Comparison of ENCODE assay signal across 8 mouse cellular contexts in genomic region chr17:45733735-45734301, GRCm38 (mm10). TPM values are rescaled to one million over a fixed set of nuclear protein-coding genes. Genes with fewer than 3 reads are reported as not detected.
A peak's percentile ranks its signal among the peaks of the same experiment; 100 is the strongest.
DNase-seq lines count a peak whose midpoint lies in the region; ATAC-seq and TF ChIP-seq lines count a peak whose summit lies in the region.

Gene 1600014C23Rik (minus strand): TSS chr17:45733844.

- H3K9me3 ChIP-seq in ES-E14 (ENCODE audit: control insufficient read depth, insufficient read depth, low read depth, low read length) = no peaks in the 10 kb centered on the region
- H3K9me3 ChIP-seq in forebrain, embryonic 14.5 days (replicated peaks; ENCODE audit: control insufficient read depth, low read length) = no peaks in the 10 kb centered on the region
- H3K9me3 ChIP-seq in hindbrain, embryonic 10.5 days = no peaks in the 10 kb centered on the region

- H3K9ac ChIP-seq in ES-E14 (ENCODE audit: insufficient read depth, low read depth, low read length, poor library complexity, severe bottlenecking) = peak within 1 kb of the TSS; percentile 63
- peak within 1 kb of the TSS; percentile 55 for H3K9ac ChIP-seq in forebrain, embryonic 14.5 days (ENCODE audit: low read length)

- no peaks in the 10 kb centered on the region for H3K27me3 ChIP-seq in forebrain, embryonic 14.5 days (replicated peaks; ENCODE audit: control insufficient read depth, insufficient read depth, low read length)
- H3K27me3 ChIP-seq in hindbrain, embryonic 10.5 days (ENCODE audit: insufficient read depth, poor library complexity, severe bottlenecking) = peaks cover 46% of the 10 kb centered on the region

- DNase-seq in ES-E14 (ENCODE audit: low read depth, low spot score) = no peak
- DNase-seq in forebrain, embryonic 14.5 days (ENCODE audit: low spot score) = peak; percentile 89
- peak; percentile 58 for DNase-seq in hindbrain, embryonic 10.5 days (ENCODE audit: low spot score)
- peak; percentile 82 to 89 for DNase-seq in layer of hippocampus, postnatal 10 days (ENCODE audit: low spot score in 2 of 2)
- peak; percentile 54 for DNase-seq in lung, postnatal 14 days
- DNase-seq in right cerebral cortex, postnatal 36 days (ENCODE audit: low spot score in 2 of 2) = peak; percentile 52 to 72
- DNase-seq in spleen, postnatal 10 days (ENCODE audit: low spot score in 2 of 2) = no peak

- no peaks in the 10 kb centered on the region for H3K36me3 ChIP-seq in ES-E14 (ENCODE audit: control insufficient read depth, insufficient read depth, low read length, poor library complexity, severe bottlenecking)
- no peaks in the 10 kb centered on the region for H3K36me3 ChIP-seq in forebrain, embryonic 14.5 days (ENCODE audit: control insufficient read depth, insufficient read depth, low read length)
- H3K36me3 ChIP-seq in hindbrain, embryonic 10.5 days = no peaks in the 10 kb centered on the region

- peak within 1 kb of the TSS; percentile 62 to 63 for H3K4me3 ChIP-seq in ES-E14 (ENCODE audit: insufficient read depth in 1 of 2, low read depth in 1 of 2, low read length in 2 of 2, poor library complexity in 1 of 2, severe bottlenecking in 1 of 2)
- H3K4me3 ChIP-seq in bone marrow macrophage, adult 2 months (ENCODE audit: insufficient read depth, low read length) = peak within 1 kb of the TSS; percentile 38
- H3K4me3 ChIP-seq in forebrain, embryonic 14.5 days (ENCODE audit: low read depth, low read length) = peak within 1 kb of the TSS; percentile 30
- H3K4me3 ChIP-seq in hindbrain, embryonic 10.5 days = peak within 1 kb of the TSS; percentile 55

- ATAC-seq in forebrain, embryonic 14.5 days = peak; percentile 66

- TF ChIP-seq POLR2A in bone marrow macrophage, adult 2 months (IDR thresholded peaks at IDR 0.05; ENCODE audit: borderline replicate concordance, low read depth, low read length) = no peak

- peaks cover 4 to 30% of the 10 kb centered on the region in 2 experiments; a peak in 3 of 4 replicates for H3K4me1 ChIP-seq in ES-E14 (ENCODE audit: control insufficient read depth in 2 of 2, insufficient read depth in 2 of 2, low read length in 2 of 2, poor library complexity in 1 of 2)
- H3K4me1 ChIP-seq in bone marrow macrophage, adult 2 months (ENCODE audit: control insufficient read depth, insufficient read depth, low read length) = peaks cover 28% of the 10 kb centered on the region
- H3K4me1 ChIP-seq in forebrain, embryonic 14.5 days (ENCODE audit: control insufficient read depth, insufficient read depth, low read length) = peaks cover 35% of the 10 kb centered on the region
- peaks cover 75% of the 10 kb centered on the region for H3K4me1 ChIP-seq in hindbrain, embryonic 10.5 days (replicated peaks)

- in situ Hi-C loops in ES-E14 (cut with MboI; ENCODE audit: low sequenced_read_pairs in 2 of 2, unreplicated experiment in 2 of 2) = loop anchor here in 1 of 2 experiments (5.0 kb wide), 1 partner anchor 298 kb away; the partner anchor contains the start of gene Vegfa

- TF ChIP-seq CTCF in bone marrow macrophage, adult 2 months (IDR thresholded peaks at IDR 0.05; ENCODE audit: low read depth, low read length) = no peak

- under 1% methylated on average over 40 of the region's 41 CpGs for WGBS in forebrain, embryonic 14.5 days
- WGBS in hindbrain, embryonic 10.5 days = 1% methylated on average over 41 of the region's 41 CpGs

- H3K27ac ChIP-seq in ES-E14 (ENCODE audit: insufficient read depth, low read depth, low read length, poor library complexity, severe bottlenecking) = no peak within 1 kb of the TSS
- peak within 1 kb of the TSS; percentile 19; the same call in 1 of the 2 replicates for H3K27ac ChIP-seq in bone marrow macrophage, adult 2 months (ENCODE audit: insufficient read depth, low read depth, low read length)
- peak within 1 kb of the TSS; percentile 45 for H3K27ac ChIP-seq in forebrain, embryonic 14.5 days (ENCODE audit: low read depth, low read length)
- peak within 1 kb of the TSS; percentile 98 for H3K27ac ChIP-seq in hindbrain, embryonic 10.5 days

- peak within 1 kb of the TSS; percentile 78 for H3K4me2 ChIP-seq in forebrain, embryonic 14.5 days (ENCODE audit: low read length)

TF ChIP-seq in ES-E14, 5 proteins besides CTCF, POLR2A, EP300 and RAD21:
- TF ChIP-seq ZC3H11A (IDR thresholded peaks at IDR 0.05; ENCODE audit: borderline replicate concordance, low read depth, low read length) (no peak), ZNF384 (IDR thresholded peaks at IDR 0.05; ENCODE audit: low read depth, low read length) (no peak), CHD2 (IDR thresholded peaks at IDR 0.05; ENCODE audit: low read depth, low read length) (no peak), HCFC1 (IDR thresholded peaks at IDR 0.05; ENCODE audit: borderline replicate concordance, insufficient read depth, low read length) (no peak), MAFK (IDR thresholded peaks at IDR 0.05; ENCODE audit: insufficient read depth, low read depth, low read length) (no peak)

RNA-seq across cellular contexts. Expression of gene 1600014C23Rik, which starts in this region (rescaled TPM):
- 0.58 TPM in 1 of 2 replicates, not detected in the other for total RNA-seq in ES-E14 (2012; rRNA removed)
- polyA plus RNA-seq in bone marrow macrophage, adult 2 months (2012; ENCODE audit: insufficient read depth, insufficient read length, missing spikeins) = not detected in 2 replicates
- polyA plus RNA-seq in forebrain, embryonic 14.5 days (2014; fragmentation: Nextera tagmentation; extraction: Ambion mirVana) = 0.38 TPM in 1 of 2 replicates, not detected in the other
- polyA plus RNA-seq in hindbrain, embryonic 10.5 days (2016; fragmentation: Nextera tagmentation; extraction: Ambion mirVana) = 0.58 and 0.67 TPM in 2 replicates
- total RNA-seq in layer of hippocampus, postnatal 10 days (2021) = not detected

Comparison
In these comparisons a context has a peak if more than half of its experiments do, and no peak if none do; other contexts are left out.
1. Peak in DNase-seq, ATAC-seq, H3K4me3 ChIP-seq, H3K27ac ChIP-seq, H3K9ac ChIP-seq and H3K4me2 ChIP-seq in forebrain, embryonic 14.5 days; RNA of the gene not detected or under 1 TPM.
2. Peak in DNase-seq, H3K4me3 ChIP-seq and H3K27ac ChIP-seq in hindbrain, embryonic 10.5 days; RNA of the gene not detected or under 1 TPM.
3. Peak in DNase-seq in layer of hippocampus, postnatal 10 days; RNA of the gene not detected or under 1 TPM.
4. DNase-seq: peak in lung, postnatal 14 days (single experiment) and right cerebral cortex, postnatal 36 days (2 of 2); none in ES-E14 (single experiment) and spleen, postnatal 10 days (0 of 2).
5. Peak in every context shown above with its lines, with median percentiles within 50 percentile points of each other: H3K4me3 ChIP-seq.